Mouse (Mus musculus): ENCODE data around the gene Gpr157. TPM values are rescaled to one million over a fixed set of nuclear protein-coding genes. Genes with fewer than 3 reads are reported as not detected.
A peak's percentile ranks its signal among the peaks of the same experiment; 100 is the strongest.
"Not testable (repeated sequence)": the region's sequence is repeated elsewhere in the genome, so short reads cannot be mapped to it uniquely, and the experiment has no call there.

The Gpr157 gene
- 0.32 and 0.55 TPM in 2 replicates for polyA plus RNA-seq (2015; fragmentation: Nextera tagmentation; extraction: Ambion mirVana)

- Histone ChIP-seq H3K4me1 (peaks cover 14% of the 10 kb centered on the region), H3K27ac (no peak within 1 kb of the TSS), H3K4me3 (peak within 1 kb of the TSS; percentile 52), H3K4me2 (peak within 1 kb of the TSS; percentile 100), H3K9me3 (no peaks in the 10 kb centered on the region), H3K27me3 (replicated peaks) (peaks cover 29% of the 10 kb centered on the region), H3K9ac (peak within 1 kb of the TSS; percentile 41), H3K36me3 (replicated peaks) (no peaks in the 10 kb centered on the region)
- peak; percentile 95 for ATAC-seq (replicated peaks)
- under 1% methylated on average over 54 of the region's 56 CpGs for WGBS
These were observed at the start of gene Gpr157 for GRCm38 (mm10) chr4:150087161-150087889. Gene Gpr157 (plus strand): TSS chr4:150087365.

DNA sequence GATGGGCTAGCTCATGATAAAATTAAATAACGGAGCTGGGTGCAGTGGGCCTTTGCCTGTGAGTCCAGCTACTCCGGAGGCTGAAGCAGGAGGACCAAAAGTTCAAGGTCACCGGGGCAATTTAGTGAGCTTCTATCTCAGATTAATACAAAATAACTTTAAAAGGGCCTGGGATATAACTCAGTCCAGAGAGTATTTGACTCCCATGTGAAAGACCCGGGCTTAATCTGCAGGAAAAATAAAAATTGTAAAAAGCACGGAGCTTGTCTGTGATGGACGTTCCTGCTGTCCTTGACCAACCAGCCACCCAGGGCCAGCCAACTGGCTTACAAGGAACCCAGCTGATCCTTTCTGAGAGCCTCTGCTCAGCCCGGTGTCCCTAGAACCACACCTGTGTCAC lies 48.6 kb upstream of the Gpr157 start:
- H3K4me1 ChIP-seq, result peaks cover 4% of the 10 kb centered on the region
- ATAC-seq (replicated peaks), result no peak
- no peaks in the 10 kb centered on the region for H3K9me3 ChIP-seq

DNA sequence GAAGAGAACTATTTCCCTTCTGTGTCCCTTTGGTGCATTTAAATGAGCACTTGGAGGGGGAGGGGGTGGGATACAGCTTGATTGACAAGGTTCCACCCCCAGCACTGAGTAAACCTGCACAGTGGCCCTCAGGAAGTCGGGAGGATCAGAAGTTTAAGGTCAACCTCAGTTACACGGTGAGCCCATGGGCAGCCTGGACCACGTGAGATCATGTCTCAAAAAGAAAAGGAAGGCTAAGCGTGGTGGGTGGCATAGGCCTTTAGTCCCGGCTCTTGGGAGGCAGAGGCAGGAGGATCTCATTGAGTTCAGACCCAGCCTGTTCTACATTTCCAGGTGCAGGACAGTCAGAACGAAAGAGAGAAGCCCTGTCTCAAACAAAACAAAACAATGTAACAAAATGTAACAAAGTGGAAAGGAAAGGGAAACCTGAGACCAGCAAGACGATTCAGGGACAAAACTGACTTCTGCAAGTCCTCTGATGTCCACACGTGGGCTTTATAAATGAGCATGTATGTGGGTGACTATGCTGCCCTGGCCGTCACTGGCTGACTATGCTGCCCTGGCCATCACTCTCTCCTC lies 47.1 kb upstream of the Gpr157 start:
- 81% methylated on average over 9 of the region's 9 CpGs for WGBS

More for the DNA sequence above, 48.6 kb upstream of the Gpr157 start:
- Histone ChIP-seq H3K27ac (no peak overlapping the region), H3K9ac (no peak overlapping the region), H3K36me3 (replicated peaks) (no peaks in the 10 kb centered on the region), H3K27me3 (replicated peaks) (peaks cover 28% of the 10 kb centered on the region), H3K4me3 (no peak overlapping the region), H3K4me2 (no peak overlapping the region)
- 88% methylated on average over 7 of the region's 7 CpGs for whole genome bisulfite sequencing

GRCm38 (mm10) chr4:150040856-150041255 lies 46.3 kb upstream of the Gpr157 start:
- H3K4me1 ChIP-seq, H3K4me3 ChIP-seq: not testable (repeated sequence)
- 67% methylated on average over 1 of the region's 1 CpGs for WGBS

More for the DNA sequence above, 47.1 kb upstream of the Gpr157 start:
- ATAC-seq (replicated peaks), result no peak
- no peak overlapping the region for H3K9ac ChIP-seq
- no peak overlapping the region for H3K27ac ChIP-seq
- no peaks in the 10 kb centered on the region for H3K9me3 ChIP-seq
- no peaks in the 10 kb centered on the region for H3K4me1 ChIP-seq
- H3K4me2 ChIP-seq, result no peak overlapping the region
- H3K27me3 ChIP-seq (replicated peaks), result peaks cover 14% of the 10 kb centered on the region
- H3K4me3 ChIP-seq, result no peak overlapping the region
- H3K36me3 ChIP-seq (replicated peaks), result no peaks in the 10 kb centered on the region

GRCm38 (mm10) chr4:150041346-150042110 lies 45.6 kb upstream of the Gpr157 start:
- H3K4me2 ChIP-seq, result no peak overlapping the region
- no peaks in the 10 kb centered on the region for H3K36me3 ChIP-seq (replicated peaks)
- no peak overlapping the region for H3K27ac ChIP-seq
- ATAC-seq (replicated peaks), result no peak
- peaks cover 13% of the 10 kb centered on the region for H3K27me3 ChIP-seq (replicated peaks)
- no peak overlapping the region for H3K4me3 ChIP-seq
- WGBS, result 80% methylated on average over 10 of the region's 10 CpGs
- no peaks in the 10 kb centered on the region for H3K4me1 ChIP-seq
- no peak overlapping the region for H3K9ac ChIP-seq
- H3K9me3 ChIP-seq, result no peaks in the 10 kb centered on the region

More at GRCm38 (mm10) chr4:150040856-150041255, 46.3 kb upstream of the Gpr157 start:
- H3K27ac ChIP-seq; H3K9ac ChIP-seq; H3K4me2 ChIP-seq; ATAC-seq (replicated peaks); H3K9me3 ChIP-seq; H3K36me3 ChIP-seq (replicated peaks): not testable (repeated sequence)
- peaks cover 12% of the 10 kb centered on the region for H3K27me3 ChIP-seq (replicated peaks)

- H3K27me3 ChIP-seq (replicated peaks), result peaks cover 27% of the 10 kb centered on the region
- 96% methylated on average over 9 of the region's 9 CpGs for WGBS
- no peak overlapping the region for H3K4me2 ChIP-seq
These were observed 43.6 kb upstream of the Gpr157 start for GRCm38 (mm10) chr4:150043591-150043990.

GRCm38 (mm10) chr4:150048038-150048437 lies 39.1 kb upstream of the Gpr157 start:
- Histone ChIP-seq H3K9ac (0 out of 2 replicates have a peak overlapping the region, but pooled peaks have one; percentile 13), H3K4me2 (peak overlapping the region; percentile 87), H3K4me3 (peak overlapping the region; percentile 40), H3K27ac (no peak overlapping the region), H3K36me3 (replicated peaks) (no peaks in the 10 kb centered on the region), H3K27me3 (replicated peaks) (peaks cover 50% of the 10 kb centered on the region), H3K4me1 (peaks cover 17% of the 10 kb centered on the region), H3K9me3 (no peaks in the 10 kb centered on the region)
- ATAC-seq (replicated peaks), result no peak
- whole genome bisulfite sequencing, result under 1% methylated on average over 20 of the region's 20 CpGs

More at GRCm38 (mm10) chr4:150043591-150043990, 43.6 kb upstream of the Gpr157 start:
- Histone ChIP-seq H3K4me1 (peaks cover 11% of the 10 kb centered on the region), H3K9ac (no peak overlapping the region), H3K27ac (no peak overlapping the region), H3K4me3 (no peak overlapping the region), H3K36me3 (replicated peaks) (no peaks in the 10 kb centered on the region), H3K9me3 (no peaks in the 10 kb centered on the region)
- ATAC-seq (replicated peaks), result no peak

DNA sequence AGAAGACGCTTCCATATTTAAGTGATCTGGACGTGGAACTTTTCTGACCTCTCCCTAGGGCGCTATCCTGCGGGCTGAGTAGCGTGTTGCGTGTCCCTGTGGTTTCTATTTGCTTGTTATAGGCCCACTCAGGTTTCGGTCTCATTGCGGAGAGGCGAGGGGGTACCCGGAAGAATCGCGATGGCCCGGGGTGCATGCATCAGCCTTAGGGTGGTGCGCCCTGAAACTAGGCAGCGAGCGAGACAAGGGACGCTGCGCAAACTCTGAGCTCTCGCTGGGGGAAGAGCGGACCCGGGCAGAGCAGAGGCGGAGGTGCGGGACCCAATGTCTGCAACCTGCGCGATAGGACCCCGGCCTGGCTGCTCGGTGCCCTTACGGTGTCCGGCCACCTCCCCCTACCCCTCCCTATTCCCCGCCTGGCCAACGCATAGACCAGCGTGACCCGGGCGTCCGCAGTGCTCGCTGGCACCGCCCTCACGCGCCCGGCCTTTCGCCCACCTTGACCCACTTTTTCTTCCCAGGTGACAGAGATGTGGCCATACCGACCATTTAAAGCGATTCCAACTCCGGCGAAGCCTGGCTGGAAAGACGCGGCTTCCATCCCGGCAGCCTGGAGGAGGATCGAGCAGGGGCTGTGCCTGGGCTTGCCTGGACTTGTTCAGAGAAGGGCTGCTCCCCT lies 38.5 kb upstream of the Gpr157 start:
- Histone ChIP-seq H3K9me3 (no peaks in the 10 kb centered on the region), H3K36me3 (replicated peaks) (no peaks in the 10 kb centered on the region), H3K4me1 (peaks cover 17% of the 10 kb centered on the region), H3K4me3 (peak overlapping the region; percentile 40), H3K27ac (no peak overlapping the region), H3K4me2 (peak overlapping the region; percentile 87), H3K27me3 (replicated peaks) (peaks cover 50% of the 10 kb centered on the region), H3K9ac (0 out of 2 replicates have a peak overlapping the region, but pooled peaks have one; percentile 28)
- ATAC-seq (replicated peaks), result no peak; the same call in 1 of the 2 replicates
- WGBS, result 1% methylated on average over 49 of the region's 49 CpGs

GRCm38 (mm10) chr4:150049157-150049513 lies 38.0 kb upstream of the Gpr157 start:
- peak overlapping the region; percentile 40 for H3K4me3 ChIP-seq
- H3K4me2 ChIP-seq, result peak overlapping the region; percentile 87
- no peaks in the 10 kb centered on the region for H3K36me3 ChIP-seq (replicated peaks)
- no peaks in the 10 kb centered on the region for H3K9me3 ChIP-seq
- H3K9ac ChIP-seq, result 0 out of 2 replicates have a peak overlapping the region, but pooled peaks have one; percentile 28
- no peak overlapping the region for H3K27ac ChIP-seq
- WGBS, result 12% methylated on average over 15 of the region's 15 CpGs
- peaks cover 17% of the 10 kb centered on the region for H3K4me1 ChIP-seq
- no peak for ATAC-seq (replicated peaks)
- H3K27me3 ChIP-seq (replicated peaks), result peaks cover 50% of the 10 kb centered on the region

DNA sequence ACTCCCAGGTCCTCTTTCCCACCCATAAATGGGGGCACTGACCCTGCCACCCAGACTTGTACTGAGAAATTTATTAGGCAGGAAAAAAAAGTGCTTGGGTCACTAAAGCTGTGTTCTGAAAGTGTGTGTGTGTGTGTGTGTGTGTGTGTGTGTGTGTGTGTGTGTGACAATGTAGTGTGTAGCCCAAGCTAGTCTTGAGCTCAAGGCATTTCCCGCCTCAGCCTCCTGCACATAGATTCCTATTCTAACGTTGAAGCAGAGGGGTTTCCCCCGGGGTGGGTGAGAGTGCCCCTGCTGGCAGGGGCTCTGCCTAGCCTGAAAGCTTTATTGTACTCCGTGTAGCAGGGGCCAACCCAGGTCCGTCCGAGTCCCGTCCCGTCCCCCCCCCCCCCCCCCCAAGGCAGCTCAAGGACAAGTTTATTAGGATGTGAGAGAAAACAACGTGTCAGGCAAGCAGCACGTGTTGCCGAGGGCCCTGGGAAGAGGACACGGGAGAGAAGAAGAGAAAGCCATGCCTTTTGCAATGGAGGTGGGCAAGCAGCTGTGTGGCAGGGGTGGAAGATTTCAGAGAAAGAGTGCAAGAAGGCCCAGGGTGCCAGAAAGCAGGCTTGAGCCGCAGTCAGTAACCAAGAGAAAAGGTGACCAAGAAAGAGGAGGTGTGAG lies 37.5 kb upstream of the Gpr157 start:
- Histone ChIP-seq H3K4me1 (peaks cover 17% of the 10 kb centered on the region), H3K27me3 (replicated peaks) (peaks cover 50% of the 10 kb centered on the region), H3K36me3 (replicated peaks) (no peaks in the 10 kb centered on the region), H3K27ac (no peak overlapping the region), H3K4me2 (no peak overlapping the region), H3K9me3 (no peaks in the 10 kb centered on the region), H3K4me3 (no peak overlapping the region), H3K9ac (no peak overlapping the region)
- no peak for ATAC-seq (replicated peaks)
- 17% methylated on average over 13 of the region's 13 CpGs for WGBS

DNA sequence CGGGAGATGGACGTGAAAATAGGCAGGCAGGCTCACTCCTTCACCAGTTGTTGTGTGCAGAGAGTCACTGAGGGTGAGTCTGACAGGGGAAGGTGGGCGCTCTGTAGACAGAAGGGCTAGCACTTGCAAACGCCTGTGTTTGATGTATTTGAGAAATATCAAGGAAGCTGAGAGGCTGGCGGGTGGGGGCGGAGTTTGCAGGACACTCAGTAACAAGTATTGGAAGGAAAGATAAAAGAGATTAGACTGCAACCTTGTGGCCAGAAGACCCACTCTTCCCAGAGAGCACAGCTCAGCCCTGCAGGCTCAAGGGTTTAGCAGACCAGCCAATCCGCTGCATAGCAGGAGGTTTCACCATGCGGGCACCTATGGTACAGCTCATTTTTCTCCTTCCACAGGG lies 35.7 kb upstream of the Gpr157 start:
- no peak for ATAC-seq (replicated peaks)
- H3K27me3 ChIP-seq (replicated peaks), result peaks cover 40% of the 10 kb centered on the region

More for the DNA sequence above, 35.7 kb upstream of the Gpr157 start:
- Histone ChIP-seq H3K4me3 (no peak overlapping the region), H3K27ac (no peak overlapping the region), H3K36me3 (replicated peaks) (no peaks in the 10 kb centered on the region), H3K9me3 (no peaks in the 10 kb centered on the region), H3K9ac (no peak overlapping the region), H3K4me1 (peaks cover 17% of the 10 kb centered on the region), H3K4me2 (no peak overlapping the region)
- WGBS, result 73% methylated on average over 8 of the region's 8 CpGs
